Mouse (Mus musculus) forebrain, embryonic 12.5 days (tissue): Measurements from ENCODE around the gene Tnfsf9. TPM values are rescaled to one million over a fixed set of nuclear protein-coding genes. Genes with fewer than 3 reads are reported as not detected.

Source experiments
- ATAC-seq: fragments of 200-750 bp; cut with Nextera tagmentation; 2 replicates; pipeline ENCODE4 v1.8.0; 2017; ENCODE audit warnings: moderate TSS enrichment; ENCODE audit not compliant: low FRiP score
- H3K27ac ChIP-seq: fragments of 300-500 bp; sonication (generic); 2 replicates; pipeline ENCODE4 v1.5.1; 2016; ENCODE audit warnings: mild to moderate bottlenecking
- H3K27me3 ChIP-seq: fragments of 300-500 bp; sonication (generic); 2 replicates; pipeline ENCODE4 v1.6.1; 2016; ENCODE audit warnings: mild to moderate bottlenecking
- H3K36me3 ChIP-seq: fragments of 300-500 bp; sonication (generic); replicated peaks from 2 replicates; pipeline ENCODE4 v1.6.1; 2016; ENCODE audit warnings: mild to moderate bottlenecking
- H3K4me1 ChIP-seq: fragments of 300-500 bp; sonication (generic); 2 replicates; pipeline ENCODE4 v1.6.1; 2016
- H3K4me2 ChIP-seq: fragments of 300-500 bp; sonication (generic); 2 replicates; pipeline ENCODE4 v1.6.1; 2016; ENCODE audit warnings: mild to moderate bottlenecking, moderate library complexity
- H3K4me3 ChIP-seq: fragments of 300-500 bp; sonication (generic); replicated peaks from 2 replicates; pipeline ENCODE4 v1.5.1; 2016; ENCODE audit warnings: mild to moderate bottlenecking
- H3K9ac ChIP-seq: fragments of 300-500 bp; sonication (generic); 2 replicates; pipeline ENCODE4 v1.6.1; 2016; ENCODE audit warnings: mild to moderate bottlenecking
- H3K9me3 ChIP-seq: fragments of 300-500 bp; sonication (generic); 2 replicates; pipeline ENCODE4 v1.6.1; 2016
- WGBS: fragments of 180-500 bp; shearing (Covaris S2); methylation state at CpG from one replicate; pipeline ENCODE4 v1.1.7; 2016; 5-methylcytosine and 5-hydroxymethylcytosine counted together
- polyA plus RNA-seq: library from polyadenylated mRNA; unstranded; fragments of >200 nt; fragmentation: Nextera tagmentation; extraction: Ambion mirVana; gene quantifications from 2 replicates; pipeline ENCODE4 v1.2.1, GENCODE M21; 2016

Gene Tnfsf9
- polyA plus RNA-seq = 8.7 and 9.2 TPM in 2 replicates

DNA sequence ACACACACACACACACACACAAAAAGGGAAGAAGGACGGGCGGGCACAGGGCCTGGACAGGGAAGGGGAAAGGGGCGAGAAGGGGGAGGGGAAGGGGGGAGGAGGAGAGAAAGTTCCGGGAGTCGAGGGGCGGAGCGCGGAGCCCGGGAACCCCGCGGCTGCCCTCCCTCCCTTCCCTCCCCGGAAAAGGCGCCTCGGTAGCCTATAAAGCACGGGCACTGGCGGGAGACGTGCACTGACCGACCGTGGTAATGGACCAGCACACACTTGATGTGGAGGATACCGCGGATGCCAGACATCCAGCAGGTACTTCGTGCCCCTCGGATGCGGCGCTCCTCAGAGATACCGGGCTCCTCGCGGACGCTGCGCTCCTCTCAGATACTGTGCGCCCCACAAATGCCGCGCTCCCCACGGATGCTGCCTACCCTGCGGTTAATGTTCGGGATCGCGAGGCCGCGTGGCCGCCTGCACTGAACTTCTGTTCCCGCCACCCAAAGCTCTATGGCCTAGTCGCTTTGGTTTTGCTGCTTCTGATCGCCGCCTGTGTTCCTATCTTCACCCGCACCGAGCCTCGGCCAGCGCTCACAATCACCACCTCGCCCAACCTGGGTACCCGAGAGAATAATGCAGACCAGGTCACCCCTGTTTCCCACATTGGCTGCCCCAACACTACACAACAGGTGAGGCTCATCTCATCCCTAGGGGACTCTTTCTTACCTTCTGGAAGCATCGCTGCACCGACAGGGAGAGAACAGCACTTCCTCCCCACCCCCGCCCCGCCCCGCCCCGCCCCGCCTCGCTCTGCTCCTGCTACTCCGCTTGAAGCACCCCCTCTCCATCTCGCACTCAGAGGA, at the start of gene Tnfsf9:
Gene Tnfsf9, plus strand, starts transcription at position 145 of the 854 bp plus-strand sequence.
- under 1% methylated on average over 58 of the region's 61 CpGs for WGBS
- Histone ChIP-seq H3K4me1 (peaks cover 29% of the 10 kb centered on the region), H3K4me3 (peak within 1 kb of the TSS; percentile 67), H3K9me3 (no peaks in the 10 kb centered on the region), H3K27me3 (no peaks in the 10 kb centered on the region), H3K36me3 (no peaks in the 10 kb centered on the region), H3K9ac (peak within 1 kb of the TSS; percentile 75), H3K4me2 (peak within 1 kb of the TSS; percentile 86), H3K27ac (peak within 1 kb of the TSS; percentile 21; the same call in 1 of the 2 replicates)
- peak; percentile 87 for ATAC-seq

- Histone ChIP-seq H3K4me3 (no peak overlapping the region), H3K9me3 (no peaks in the 10 kb centered on the region), H3K9ac (no peak overlapping the region), H3K27ac (no peak overlapping the region), H3K4me2 (no peak overlapping the region), H3K27me3 (peaks cover 4% of the 10 kb centered on the region), H3K36me3 (peaks cover 44% of the 10 kb centered on the region), H3K4me1 (peaks cover 19% of the 10 kb centered on the region)
- no peak for ATAC-seq
- WGBS = 89% methylated on average over 3 of the region's 3 CpGs
Measured at GRCm38 (mm10) chr17:57056246-57056645, 48.9 kb upstream of the Tnfsf9 start.

- ATAC-seq = peak; percentile 10; the same call in 1 of the 2 replicates
Measured at GRCm38 (mm10) chr17:57058891-57059485, 46.1 kb upstream of the Tnfsf9 start, which contains the start of gene Crb3. Crb3 (plus strand) TSS chr17:57059105.

DNA sequence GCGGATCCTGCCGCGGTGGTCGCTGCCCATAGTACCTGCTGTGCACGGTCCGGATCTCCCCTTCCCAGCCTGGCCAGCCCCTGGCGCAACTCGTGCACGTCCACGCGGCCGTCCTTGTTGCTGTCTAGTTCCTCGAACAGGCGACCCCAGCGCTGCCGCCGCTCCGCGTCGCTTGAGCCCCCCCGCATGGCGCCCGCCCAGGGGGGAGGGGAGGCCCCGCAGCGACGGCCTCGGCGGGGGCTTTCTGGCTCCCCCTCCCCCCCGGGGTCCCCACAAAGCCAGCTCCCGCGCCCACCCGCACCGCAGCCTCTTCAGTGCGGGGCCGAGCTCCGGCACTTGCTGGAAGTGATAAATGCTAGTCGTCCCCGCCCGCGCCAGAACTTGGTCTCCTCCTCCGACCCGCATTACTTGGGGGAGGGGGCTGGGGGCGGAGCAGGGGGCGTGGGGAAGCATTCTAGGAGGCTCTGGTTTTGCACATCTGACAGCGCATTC, 45.6 kb upstream of the Tnfsf9 start, which contains the start of gene Slc25a23:
Gene Slc25a23, minus strand, starts transcription at position 378 of the 492 bp plus-strand sequence.
- H3K27ac ChIP-seq = peak within 1 kb of the TSS; percentile 90
- WGBS = 1% methylated on average over 38 of the region's 45 CpGs
- H3K9me3 ChIP-seq = no peaks in the 10 kb centered on the region
- peak within 1 kb of the TSS; percentile 69 for H3K4me3 ChIP-seq
- peaks cover 30% of the 10 kb centered on the region for H3K4me1 ChIP-seq
- H3K36me3 ChIP-seq = peaks cover 16% of the 10 kb centered on the region
- H3K9ac ChIP-seq = peak within 1 kb of the TSS; percentile 76
- H3K4me2 ChIP-seq = peak within 1 kb of the TSS; percentile 87
- peak; percentile 80 for ATAC-seq
- H3K27me3 ChIP-seq = peaks cover 36% of the 10 kb centered on the region

More at GRCm38 (mm10) chr17:57058891-57059485, 46.1 kb upstream of the Tnfsf9 start, which contains the start of gene Crb3:
- Histone ChIP-seq H3K9ac (peak within 1 kb of the TSS; percentile 76), H3K36me3 (peaks cover 22% of the 10 kb centered on the region), H3K9me3 (no peaks in the 10 kb centered on the region), H3K4me3 (peak within 1 kb of the TSS; percentile 69), H3K4me1 (peaks cover 30% of the 10 kb centered on the region), H3K27ac (peak within 1 kb of the TSS; percentile 90), H3K4me2 (peak within 1 kb of the TSS; percentile 87), H3K27me3 (peaks cover 30% of the 10 kb centered on the region)
- WGBS = under 1% methylated on average over 12 of the region's 22 CpGs

GRCm38 (mm10) chr17:57060231-57060801, 44.8 kb upstream of the Tnfsf9 start:
- H3K27me3 ChIP-seq = peaks cover 43% of the 10 kb centered on the region
- peak overlapping the region; percentile 87 for H3K4me2 ChIP-seq
- peak overlapping the region; percentile 90 for H3K27ac ChIP-seq
- ATAC-seq = peak; percentile 91
- H3K4me3 ChIP-seq = peak overlapping the region; percentile 69
- WGBS = under 1% methylated on average over 44 of the region's 44 CpGs
- H3K9ac ChIP-seq = peak overlapping the region; percentile 76; the same call in 1 of the 2 replicates
- no peaks in the 10 kb centered on the region for H3K9me3 ChIP-seq
- H3K4me1 ChIP-seq = peaks cover 30% of the 10 kb centered on the region
- H3K36me3 ChIP-seq = peaks cover 9% of the 10 kb centered on the region

- ATAC-seq = no peak
- no peaks in the 10 kb centered on the region for H3K9me3 ChIP-seq
- no peak overlapping the region for H3K27ac ChIP-seq
- peaks cover 30% of the 10 kb centered on the region for H3K4me1 ChIP-seq
- H3K27me3 ChIP-seq = peaks cover 46% of the 10 kb centered on the region
- no peak overlapping the region for H3K9ac ChIP-seq
- 0 out of 2 replicates have a peak, but pooled peaks cover 9% of the 10 kb centered on the region for H3K36me3 ChIP-seq
- peak overlapping the region; percentile 69 for H3K4me3 ChIP-seq
- H3K4me2 ChIP-seq = peak overlapping the region; percentile 87
- WGBS = 38% methylated on average over 10 of the region's 10 CpGs
Measured at GRCm38 (mm10) chr17:57061069-57061468, 44.1 kb upstream of the Tnfsf9 start.

GRCm38 (mm10) chr17:57062011-57062521, 43.1 kb upstream of the Tnfsf9 start:
- H3K4me1 ChIP-seq = peaks cover 30% of the 10 kb centered on the region
- H3K4me2 ChIP-seq = peak overlapping the region; percentile 50
- 0 out of 2 replicates have a peak, but pooled peaks cover 5% of the 10 kb centered on the region for H3K36me3 ChIP-seq
- under 1% methylated on average over 39 of the region's 39 CpGs for WGBS
- H3K27me3 ChIP-seq = peaks cover 46% of the 10 kb centered on the region
- no peak overlapping the region for H3K9ac ChIP-seq
- no peak for ATAC-seq
- no peak overlapping the region for H3K27ac ChIP-seq
- H3K4me3 ChIP-seq = peak overlapping the region; percentile 31
- no peaks in the 10 kb centered on the region for H3K9me3 ChIP-seq

- WGBS = under 1% methylated on average over 22 of the region's 22 CpGs
- no peak overlapping the region for H3K27ac ChIP-seq
- no peak for ATAC-seq
- peaks cover 46% of the 10 kb centered on the region for H3K27me3 ChIP-seq
- H3K4me3 ChIP-seq = peak overlapping the region; percentile 31
- H3K4me2 ChIP-seq = peak overlapping the region; percentile 50
- H3K9me3 ChIP-seq = no peaks in the 10 kb centered on the region
- 0 out of 2 replicates have a peak, but pooled peaks cover under 1% of the 10 kb centered on the region for H3K36me3 ChIP-seq
- H3K4me1 ChIP-seq = peaks cover 30% of the 10 kb centered on the region
- no peak overlapping the region for H3K9ac ChIP-seq
Measured at GRCm38 (mm10) chr17:57062548-57062947, 42.6 kb upstream of the Tnfsf9 start.

DNA sequence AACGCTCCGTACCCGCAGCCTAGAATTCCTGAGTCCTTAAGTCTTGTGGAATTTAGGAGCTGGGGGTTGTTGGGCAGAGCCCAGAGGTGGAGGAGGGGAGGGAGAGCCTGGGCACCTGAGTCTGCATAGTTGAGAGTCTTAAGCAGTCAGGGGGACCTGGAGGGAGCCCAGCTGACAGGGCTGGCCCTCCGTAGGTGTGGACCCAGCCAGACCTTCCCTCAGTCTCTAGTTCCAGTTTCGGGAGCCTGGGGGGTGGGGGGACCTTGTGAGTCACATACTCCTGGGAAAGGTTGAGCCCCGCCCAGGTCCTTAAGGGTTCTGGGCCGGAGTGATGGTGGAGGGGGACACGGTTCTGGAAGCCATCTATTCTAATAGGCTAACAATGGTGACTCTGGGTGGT, 42.1 kb upstream of the Tnfsf9 start:
- Histone ChIP-seq H3K4me1 (peaks cover 29% of the 10 kb centered on the region), H3K4me3 (no peak overlapping the region), H3K27ac (no peak overlapping the region), H3K9me3 (no peaks in the 10 kb centered on the region), H3K36me3 (no peaks in the 10 kb centered on the region), H3K4me2 (no peak overlapping the region), H3K27me3 (peaks cover 46% of the 10 kb centered on the region), H3K9ac (no peak overlapping the region)
- WGBS = 10% methylated on average over 8 of the region's 8 CpGs
- ATAC-seq = no peak

GRCm38 (mm10) chr17:57066908-57067307, 38.2 kb upstream of the Tnfsf9 start:
- Histone ChIP-seq H3K36me3 (no peaks in the 10 kb centered on the region), H3K4me2 (no peak overlapping the region), H3K4me3 (no peak overlapping the region), H3K9me3 (no peaks in the 10 kb centered on the region), H3K4me1 (peaks cover 15% of the 10 kb centered on the region), H3K27me3 (peaks cover 35% of the 10 kb centered on the region), H3K27ac (no peak overlapping the region), H3K9ac (no peak overlapping the region)
- WGBS = 62% methylated on average over 5 of the region's 5 CpGs
- ATAC-seq = no peak

GRCm38 (mm10) chr17:57070272-57070671, 34.9 kb upstream of the Tnfsf9 start:
- peaks cover 7% of the 10 kb centered on the region; the same call in 1 of the 2 replicates for H3K4me1 ChIP-seq
- 0 out of 2 replicates have a peak, but pooled peaks have one; percentile 2 for ATAC-seq

More at GRCm38 (mm10) chr17:57070272-57070671, 34.9 kb upstream of the Tnfsf9 start:
- Histone ChIP-seq H3K27me3 (peaks cover 6% of the 10 kb centered on the region; the same call in 1 of the 2 replicates), H3K9me3 (no peaks in the 10 kb centered on the region), H3K9ac (peak overlapping the region; percentile 12; the same call in 1 of the 2 replicates), H3K27ac (no peak overlapping the region), H3K4me3 (peak overlapping the region; percentile 24), H3K36me3 (no peaks in the 10 kb centered on the region), H3K4me2 (peak overlapping the region; percentile 46)
- 13% methylated on average over 9 of the region's 9 CpGs for WGBS
